Mouse (Mus musculus) hindbrain, embryonic 11.5 days (tissue): ENCODE measurements around the gene Ttll10. TPM values are rescaled to one million over a fixed set of nuclear protein-coding genes. Genes with fewer than 3 reads are reported as not detected.

Experiments
- ATAC-seq: fragments of 200-750 bp; cut with Nextera tagmentation; 2 replicates; pipeline ENCODE4 v1.8.0; 2017; ENCODE audit warnings: mild to moderate bottlenecking, moderate TSS enrichment, moderate library complexity; ENCODE audit not compliant: low FRiP score
- DNase-seq: peaks from one replicate; pipeline ENCODE4 v3.0.0-alpha.2; 2015; ENCODE audit warnings: low spot score
- H3K27ac ChIP-seq: fragments of 300-500 bp; sonication (generic); 2 replicates; pipeline ENCODE4 v1.5.1; 2014; ENCODE audit warnings: mild to moderate bottlenecking, low read depth, low read length
- H3K27me3 ChIP-seq: fragments of 300-500 bp; sonication (generic); 2 replicates; pipeline ENCODE4 v1.6.1; 2014; ENCODE audit warnings: mild to moderate bottlenecking, low read length, moderate library complexity, mixed read lengths; ENCODE audit not compliant: control insufficient read depth, insufficient read depth
- H3K36me3 ChIP-seq: fragments of 300-500 bp; sonication (generic); 2 replicates; pipeline ENCODE4 v1.6.1; 2014; ENCODE audit warnings: mild to moderate bottlenecking, low read length, moderate library complexity, mixed read lengths; ENCODE audit not compliant: control insufficient read depth, insufficient read depth
- H3K4me1 ChIP-seq: fragments of 300-500 bp; sonication (generic); replicated peaks from 2 replicates; pipeline ENCODE4 v1.6.1; 2014; ENCODE audit warnings: low read length, mixed read lengths; ENCODE audit not compliant: control insufficient read depth, insufficient read depth
- H3K4me2 ChIP-seq: fragments of 300-500 bp; sonication (generic); replicated peaks from 2 replicates; pipeline ENCODE4 v1.6.1; 2014; ENCODE audit warnings: mild to moderate bottlenecking, low read depth, low read length
- H3K4me3 ChIP-seq: fragments of 300-500 bp; sonication (generic); 2 replicates; pipeline ENCODE4 v1.5.1; 2014; ENCODE audit warnings: low read depth, low read length
- H3K9ac ChIP-seq: fragments of 300-500 bp; sonication (generic); 2 replicates; pipeline ENCODE4 v1.6.1; 2014; ENCODE audit warnings: low read depth, low read length
- H3K9me3 ChIP-seq: fragments of 300-500 bp; sonication (generic); 2 replicates; pipeline ENCODE4 v1.6.1; 2016; ENCODE audit warnings: low read length; ENCODE audit not compliant: control insufficient read depth
- WGBS: fragments of 180-500 bp; shearing (Covaris S2); extraction: QIAGEN DNeasy Blood & Tissue Kit; methylation state at CpG from one replicate; pipeline ENCODE4 v1.1.7; 2014; 5-methylcytosine and 5-hydroxymethylcytosine counted together
- polyA plus RNA-seq: library from polyadenylated mRNA; unstranded; fragments of >200 nt; fragmentation: Nextera tagmentation; extraction: Ambion mirVana; gene quantifications from 2 replicates; pipeline ENCODE4 v1.2.1, GENCODE M21; 2014

The Ttll10 gene
- polyA plus RNA-seq, 1 experiment from 2014 or later = not detected

GRCm38 (mm10) chr4:156070716-156071115 is 11.5 kb upstream of the Ttll10 start:
- ATAC-seq (peak; percentile 22; the same call in 1 of the 2 replicates), DNase-seq (no peak)
- no peaks in the 10 kb centered on the region for H3K36me3 ChIP-seq
- H3K4me1 ChIP-seq = peaks cover 3% of the 10 kb centered on the region; the same call in 1 of the 2 replicates
- no peak overlapping the region for H3K9ac ChIP-seq
- H3K27ac ChIP-seq = no peak overlapping the region
- no peak overlapping the region for H3K4me3 ChIP-seq
- 56% methylated on average over 2 of the region's 2 CpGs for WGBS
- no peaks in the 10 kb centered on the region for H3K27me3 ChIP-seq
- no peak overlapping the region for H3K4me2 ChIP-seq
- no peaks in the 10 kb centered on the region for H3K9me3 ChIP-seq

- Histone ChIP-seq H3K27me3 (no peaks in the 10 kb centered on the region), H3K4me1 (peaks cover 3% of the 10 kb centered on the region; the same call in 1 of the 2 replicates), H3K4me3 (no peak overlapping the region), H3K9ac (no peak overlapping the region), H3K27ac (no peak overlapping the region), H3K4me2 (no peak overlapping the region), H3K9me3 (no peaks in the 10 kb centered on the region), H3K36me3 (no peaks in the 10 kb centered on the region)
- WGBS = 56% methylated on average over 6 of the region's 6 CpGs
- ATAC-seq (peak; percentile 17; the same call in 1 of the 2 replicates), DNase-seq (no peak)
Measured at GRCm38 (mm10) chr4:156070276-156070675, 11.1 kb upstream of the Ttll10 start.

GRCm38 (mm10) chr4:156069701-156070100 is 10.5 kb upstream of the Ttll10 start:
- H3K4me1 ChIP-seq = peaks cover 3% of the 10 kb centered on the region; the same call in 1 of the 2 replicates
- no peaks in the 10 kb centered on the region for H3K36me3 ChIP-seq
- 70% methylated on average over 8 of the region's 8 CpGs for WGBS
- no peaks in the 10 kb centered on the region for H3K9me3 ChIP-seq
- DNase-seq (no peak), ATAC-seq (no peak)
- H3K9ac ChIP-seq = no peak overlapping the region
- H3K27me3 ChIP-seq = no peaks in the 10 kb centered on the region
- H3K27ac ChIP-seq = no peak overlapping the region
- no peak overlapping the region for H3K4me2 ChIP-seq
- H3K4me3 ChIP-seq = no peak overlapping the region

DNA sequence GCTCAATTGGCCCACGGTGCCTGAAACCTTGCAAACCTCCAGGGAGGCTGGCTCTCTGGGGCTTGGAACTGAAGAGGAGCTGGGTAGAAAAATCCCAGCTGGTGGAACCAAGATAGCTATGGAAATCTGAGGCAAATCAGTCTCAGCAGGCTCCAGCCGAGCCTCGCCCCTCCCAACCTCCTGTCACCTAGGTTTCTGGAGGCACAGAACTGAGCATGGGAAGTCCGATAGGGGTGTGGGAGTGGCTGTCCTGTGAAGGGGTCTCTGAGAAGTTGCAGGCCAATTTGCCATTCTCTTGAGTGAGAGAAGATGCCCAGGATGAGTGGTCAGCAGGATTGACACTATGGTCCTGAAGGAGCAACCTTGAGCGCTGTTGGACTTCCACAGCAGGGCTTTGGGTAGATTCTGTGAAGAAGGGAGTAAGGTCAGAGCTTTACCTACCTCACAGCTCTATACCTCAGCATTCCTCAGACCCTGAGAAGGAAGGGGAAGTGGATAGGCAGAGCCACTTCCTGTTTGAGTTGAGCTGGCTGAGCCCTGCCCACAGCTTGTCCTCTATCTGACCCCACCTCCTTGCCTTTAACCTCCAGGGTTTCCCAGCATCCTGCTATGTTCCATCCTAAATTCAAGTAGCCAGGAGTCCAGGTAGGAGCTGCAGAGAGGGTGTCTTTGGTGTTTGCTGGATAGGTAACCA is 8.2 kb upstream of the Ttll10 start:
- WGBS = 75% methylated on average over 5 of the region's 5 CpGs

GRCm38 (mm10) chr4:156065156-156065894 is 6.1 kb upstream of the Ttll10 start:
- ATAC-seq (no peak), DNase-seq (no peak)
- no peaks in the 10 kb centered on the region for H3K9me3 ChIP-seq
- no peak overlapping the region for H3K9ac ChIP-seq
- H3K4me2 ChIP-seq = no peak overlapping the region
- no peaks in the 10 kb centered on the region for H3K27me3 ChIP-seq
- no peak overlapping the region for H3K27ac ChIP-seq
- WGBS = 86% methylated on average over 10 of the region's 10 CpGs
- H3K4me3 ChIP-seq = no peak overlapping the region
- H3K4me1 ChIP-seq = no peaks in the 10 kb centered on the region; the same call in none of the 2 replicates
- no peaks in the 10 kb centered on the region for H3K36me3 ChIP-seq

More for the DNA sequence above, 8.2 kb upstream of the Ttll10 start:
- Histone ChIP-seq H3K27me3 (no peaks in the 10 kb centered on the region), H3K4me1 (peaks cover 3% of the 10 kb centered on the region), H3K27ac (no peak overlapping the region), H3K36me3 (no peaks in the 10 kb centered on the region), H3K4me2 (no peak overlapping the region), H3K4me3 (no peak overlapping the region), H3K9me3 (no peaks in the 10 kb centered on the region), H3K9ac (no peak overlapping the region)
- DNase-seq (no peak), ATAC-seq (no peak)

DNA sequence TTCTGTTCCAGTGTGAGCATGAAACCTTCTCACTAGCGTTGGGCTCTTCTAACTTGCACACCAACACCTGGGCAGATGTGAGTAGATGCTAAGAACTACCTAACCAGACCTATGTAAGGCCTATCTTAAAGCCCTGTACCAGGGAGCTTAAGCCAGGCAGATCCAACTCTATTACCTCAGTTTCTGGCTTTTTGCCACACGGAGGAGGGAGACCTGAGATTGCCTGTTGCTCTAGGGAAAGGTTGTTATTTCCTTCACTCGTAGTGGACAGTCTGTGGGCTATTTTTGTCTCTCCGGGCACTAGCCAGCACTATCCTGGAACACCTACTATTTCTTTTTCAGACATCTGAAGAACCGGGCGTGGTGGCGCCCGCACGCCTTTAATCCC is 5.3 kb upstream of the Ttll10 start:
- no peaks in the 10 kb centered on the region; the same call in 1 of the 2 replicates for H3K4me1 ChIP-seq
- no peak overlapping the region for H3K4me3 ChIP-seq
- DNase-seq (no peak), ATAC-seq (no peak)
- H3K9me3 ChIP-seq = no peaks in the 10 kb centered on the region
- no peaks in the 10 kb centered on the region for H3K36me3 ChIP-seq
- H3K27ac ChIP-seq = no peak overlapping the region
- WGBS = 88% methylated on average over 9 of the region's 9 CpGs
- H3K4me2 ChIP-seq = no peak overlapping the region
- H3K27me3 ChIP-seq = no peaks in the 10 kb centered on the region
- no peak overlapping the region for H3K9ac ChIP-seq

GRCm38 (mm10) chr4:156063861-156064509 is 4.8 kb upstream of the Ttll10 start:
- ATAC-seq = peak; percentile 35; the same call in 1 of the 2 replicates
- peak; percentile 45 for DNase-seq
- Histone ChIP-seq H3K9me3 (no peaks in the 10 kb centered on the region), H3K9ac (no peak overlapping the region), H3K27me3 (no peaks in the 10 kb centered on the region), H3K36me3 (no peaks in the 10 kb centered on the region), H3K27ac (no peak overlapping the region), H3K4me2 (no peak overlapping the region), H3K4me1 (no peaks in the 10 kb centered on the region; the same call in 1 of the 2 replicates), H3K4me3 (no peak overlapping the region)
- 2% methylated on average over 4 of the region's 4 CpGs for WGBS

DNA sequence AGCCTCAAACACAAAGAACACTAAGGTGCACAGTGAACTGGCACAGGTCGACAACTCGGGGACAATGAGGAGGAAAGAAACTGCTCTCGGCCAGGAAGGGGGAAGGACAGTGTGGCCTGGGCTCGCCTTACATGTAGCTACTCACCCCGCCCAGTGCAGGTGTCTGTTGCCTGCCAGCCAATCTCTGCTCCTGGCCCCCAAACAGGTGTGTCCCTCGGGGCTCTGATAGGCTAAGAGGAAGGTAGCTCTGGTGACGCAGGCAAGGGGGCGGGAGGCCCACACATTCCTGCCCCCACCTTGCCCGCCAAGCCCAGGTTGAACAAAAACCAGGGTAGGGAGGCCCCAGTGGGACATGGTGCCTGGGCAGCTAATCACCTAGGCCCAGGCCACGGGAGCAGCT is 499 bp upstream of the Ttll10 start:
- peak; percentile 60; the same call in 1 of the 2 replicates for ATAC-seq
- WGBS = 22% methylated on average over 10 of the region's 10 CpGs
- Histone ChIP-seq H3K9me3 (no peaks in the 10 kb centered on the region), H3K27me3 (no peaks in the 10 kb centered on the region), H3K4me1 (no peaks in the 10 kb centered on the region; the same call in 1 of the 2 replicates), H3K27ac (no peak overlapping the region), H3K36me3 (no peaks in the 10 kb centered on the region), H3K9ac (no peak overlapping the region), H3K4me3 (no peak overlapping the region), H3K4me2 (no peak overlapping the region)
- no peak for DNase-seq
